Mouse (Mus musculus) cerebral cortex, adult 2 months (tissue): Measurements from ENCODE around the gene Zfp54.

Experiments used
- WGBS: fragments of 180-500 bp; shearing (Covaris S2); methylation state at CpG from one replicate; pipeline ENCODE4 v1.1.7; 2018; 5-methylcytosine and 5-hydroxymethylcytosine counted together

Zfp54 gene

GRCm38 (mm10) chr17:21422664-21423599 is at the start of gene Zfp54:
Gene Zfp54, plus strand, starts transcription at chr17:21423227.
- under 1% methylated on average over 22 of the region's 22 CpGs for WGBS

- WGBS: 58% methylated on average over 1 of the region's 1 CpGs
These were observed 47.7 kb upstream of the Zfp54 start for GRCm38 (mm10) chr17:21375311-21375710.

- whole genome bisulfite sequencing: 3% methylated on average over 20 of the region's 20 CpGs
These were observed 39.5 kb upstream of the Zfp54 start, which contains the start of gene Zfp677 for GRCm38 (mm10) chr17:21383391-21384056. Gene Zfp677, plus strand, starts transcription at chr17:21383748.

- 11% methylated on average over 8 of the region's 8 CpGs for whole genome bisulfite sequencing
These were observed 39.0 kb upstream of the Zfp54 start for GRCm38 (mm10) chr17:21384057-21384411.

- 87% methylated on average over 9 of the region's 9 CpGs for WGBS
These were observed 15.9 kb downstream of the Zfp54 start for GRCm38 (mm10) chr17:21438806-21439400.

GRCm38 (mm10) chr17:21449669-21450068 is 26.6 kb downstream of the Zfp54 start:
- 0% methylated on average over 3 of the region's 3 CpGs for WGBS

GRCm38 (mm10) chr17:21450138-21450704 is 27.2 kb downstream of the Zfp54 start, which contains the start of gene Zfp51:
Gene Zfp51, plus strand, starts transcription at chr17:21450374.
- WGBS: 0% methylated on average over 26 of the region's 26 CpGs

GRCm38 (mm10) chr17:21463550-21463949 is 40.5 kb downstream of the Zfp54 start:
- 92% methylated on average over 5 of the region's 5 CpGs for WGBS

- WGBS: 61% methylated on average over 3 of the region's 3 CpGs
These were observed 49.1 kb downstream of the Zfp54 start for GRCm38 (mm10) chr17:21472032-21472652.

GRCm38 (mm10) chr17:21472653-21473307 is 49.8 kb downstream of the Zfp54 start:
- WGBS: 75% methylated on average over 2 of the region's 2 CpGs

GRCm38 (mm10) chr17:21473362-21474190 is 50.5 kb downstream of the Zfp54 start:
- whole genome bisulfite sequencing: 44% methylated on average over 14 of the region's 14 CpGs

GRCm38 (mm10) chr17:21474729-21475128 is 51.7 kb downstream of the Zfp54 start:
- WGBS: 17% methylated on average over 10 of the region's 10 CpGs

GRCm38 (mm10) chr17:21475290-21475689 is 52.3 kb downstream of the Zfp54 start:
- WGBS: 92% methylated on average over 1 of the region's 1 CpGs

- 95% methylated on average over 5 of the region's 9 CpGs for WGBS
These were observed 53.3 kb downstream of the Zfp54 start for GRCm38 (mm10) chr17:21476351-21476750.

GRCm38 (mm10) chr17:21478103-21478777 is 55.2 kb downstream of the Zfp54 start:
- 87% methylated on average over 10 of the region's 10 CpGs for WGBS
